Mouse (Mus musculus) neural tube, embryonic 15.5 days (tissue): Measurements from ENCODE around the gene Tbcel. TPM values are rescaled to one million over a fixed set of nuclear protein-coding genes. Genes with fewer than 3 reads are reported as not detected.

Source experiments
- ATAC-seq: fragments of 200-750 bp; cut with Nextera tagmentation; 2 replicates; pipeline ENCODE4 v1.8.0; 2017; ENCODE audit warnings: mild to moderate bottlenecking, moderate TSS enrichment, moderate library complexity; ENCODE audit not compliant: low FRiP score
- H3K27ac ChIP-seq: fragments of 300-500 bp; sonication (generic); replicated peaks from 2 replicates; pipeline ENCODE4 v1.5.1; 2015; ENCODE audit warnings: mild to moderate bottlenecking, inconsistent platforms
- H3K27me3 ChIP-seq: fragments of 300-500 bp; sonication (generic); replicated peaks from 2 replicates; pipeline ENCODE4 v1.6.1; 2015; ENCODE audit warnings: inconsistent platforms
- H3K36me3 ChIP-seq: fragments of 300-500 bp; sonication (generic); 2 replicates; pipeline ENCODE4 v1.6.1; 2015; ENCODE audit warnings: inconsistent platforms
- H3K4me1 ChIP-seq: fragments of 300-500 bp; sonication (generic); 2 replicates; pipeline ENCODE4 v1.6.1; 2015; ENCODE audit warnings: inconsistent platforms
- H3K4me2 ChIP-seq: fragments of 300-500 bp; sonication (generic); 2 replicates; pipeline ENCODE4 v1.6.1; 2015; ENCODE audit warnings: inconsistent platforms, mild to moderate bottlenecking, moderate library complexity
- H3K4me3 ChIP-seq: fragments of 300-500 bp; sonication (generic); replicated peaks from 2 replicates; pipeline ENCODE4 v1.5.1; 2015; ENCODE audit warnings: mild to moderate bottlenecking, inconsistent platforms
- H3K9ac ChIP-seq: fragments of 300-500 bp; sonication (generic); replicated peaks from 2 replicates; pipeline ENCODE4 v1.6.1; 2015; ENCODE audit warnings: mild to moderate bottlenecking, inconsistent platforms
- H3K9me3 ChIP-seq: fragments of 300-500 bp; sonication (generic); replicated peaks from 2 replicates; pipeline ENCODE4 v1.6.1; 2016; ENCODE audit warnings: inconsistent platforms
- WGBS: fragments of 180-500 bp; shearing (Covaris S2); methylation state at CpG from one replicate; pipeline ENCODE4 v1.1.7; 2015; ENCODE audit warnings: mixed read lengths; 5-methylcytosine and 5-hydroxymethylcytosine counted together
- polyA plus RNA-seq: library from polyadenylated mRNA; unstranded; fragments of >200 nt; fragmentation: Nextera tagmentation; extraction: Ambion mirVana; gene quantifications from 2 replicates; pipeline ENCODE4 v1.2.1, GENCODE M21; 2015

Gene Tbcel
- polyA plus RNA-seq, 1 experiment from 2014 or later = 4.0 TPM

DNA sequence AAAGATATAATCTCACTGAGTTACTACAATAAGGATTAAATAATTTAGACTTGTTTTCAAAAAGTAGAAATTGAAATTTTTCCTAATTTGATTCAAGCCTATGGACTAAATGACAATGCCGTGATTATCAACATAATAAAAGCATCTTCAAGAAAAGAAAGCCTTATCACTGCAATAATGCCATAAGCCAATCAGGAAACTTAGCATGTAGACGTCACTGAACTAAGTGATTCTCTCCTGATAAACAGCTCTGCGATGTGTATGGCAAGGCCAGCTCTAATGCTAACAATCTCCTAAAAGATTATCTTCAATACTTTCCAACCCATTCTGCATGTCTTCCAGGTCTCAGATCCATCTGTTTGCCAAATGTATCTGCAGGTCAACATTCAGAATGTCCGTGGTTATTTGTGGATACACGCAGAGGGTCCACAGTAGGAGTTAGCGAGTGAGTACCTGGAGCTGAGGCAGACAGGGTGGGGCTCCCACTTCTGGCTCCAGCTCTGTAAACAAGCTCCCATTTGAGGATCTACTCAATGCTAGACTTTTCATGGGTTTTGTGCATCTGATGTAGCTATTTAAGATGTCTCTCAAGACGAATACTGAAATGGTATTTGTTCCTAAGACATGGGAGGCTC lies 44.9 kb downstream of the Tbcel start:
- Histone ChIP-seq H3K4me3 (no peak overlapping the region), H3K36me3 (no peaks in the 10 kb centered on the region; the same call in 1 of the 2 replicates), H3K27me3 (no peaks in the 10 kb centered on the region), H3K27ac (no peak overlapping the region), H3K9ac (no peak overlapping the region), H3K9me3 (no peaks in the 10 kb centered on the region), H3K4me2 (no peak overlapping the region), H3K4me1 (peaks cover 15% of the 10 kb centered on the region)
- ATAC-seq = no peak
- WGBS = 93% methylated on average over 7 of the region's 7 CpGs

DNA sequence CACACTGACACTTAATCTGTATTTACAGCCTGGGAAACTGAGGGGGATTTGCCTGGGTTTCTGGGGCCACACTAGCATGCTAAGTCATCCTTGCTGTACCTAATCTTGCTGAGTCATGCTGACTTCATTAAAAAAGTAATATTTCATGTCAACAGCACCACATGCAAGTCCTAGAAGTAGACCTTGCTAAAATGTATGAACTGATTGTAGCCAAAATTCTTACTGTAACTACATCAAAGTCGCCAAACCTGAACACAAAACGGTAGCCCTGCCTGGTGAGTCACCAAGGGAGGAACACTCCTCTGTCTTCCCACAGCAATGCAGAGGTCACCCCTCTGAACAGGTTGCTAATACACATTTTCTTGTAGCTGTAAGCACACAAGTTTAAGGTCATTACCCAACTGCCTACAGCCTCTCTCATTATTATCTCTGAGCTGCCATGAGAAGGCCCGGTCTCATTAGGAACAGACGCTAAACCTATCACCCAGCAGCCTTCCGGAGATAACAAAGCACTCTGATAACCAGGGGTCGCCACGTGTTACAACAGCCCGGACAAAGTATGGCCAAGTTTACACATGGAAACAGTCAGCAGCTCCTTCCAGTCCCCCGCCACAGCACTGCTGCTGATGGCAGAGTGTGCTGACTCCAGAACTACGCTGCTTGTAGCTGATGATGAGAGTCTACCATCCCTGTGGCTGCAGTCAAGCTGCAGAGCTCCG lies 46.1 kb downstream of the Tbcel start:
- WGBS = 88% methylated on average over 11 of the region's 11 CpGs
- peaks cover 14% of the 10 kb centered on the region for H3K4me1 ChIP-seq
- no peak overlapping the region for H3K27ac ChIP-seq
- no peak overlapping the region for H3K9ac ChIP-seq
- H3K27me3 ChIP-seq = no peaks in the 10 kb centered on the region
- H3K36me3 ChIP-seq = no peaks in the 10 kb centered on the region; the same call in 1 of the 2 replicates
- H3K4me2 ChIP-seq = no peak overlapping the region
- no peaks in the 10 kb centered on the region for H3K9me3 ChIP-seq
- ATAC-seq = no peak
- H3K4me3 ChIP-seq = no peak overlapping the region

DNA sequence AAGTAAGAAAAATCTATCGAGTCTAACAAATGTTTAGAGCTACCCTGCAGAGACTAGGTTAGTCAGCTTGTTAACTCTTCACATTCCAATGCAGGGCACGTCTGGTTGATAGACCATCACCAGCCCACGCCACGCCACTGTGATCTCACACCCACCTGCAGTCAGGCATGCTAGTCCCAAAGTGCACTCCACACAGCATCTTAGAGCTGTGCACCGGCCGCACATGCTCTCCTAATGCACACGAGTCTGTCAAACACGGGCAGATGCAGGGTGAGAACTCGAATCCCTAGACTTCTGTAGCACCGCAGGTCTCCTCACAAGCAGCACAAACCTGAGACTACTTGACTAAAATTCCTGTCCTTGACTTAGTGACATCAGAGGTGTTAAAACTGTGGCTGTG lies 47.3 kb downstream of the Tbcel start:
- no peaks in the 10 kb centered on the region for H3K9me3 ChIP-seq
- H3K27me3 ChIP-seq = no peaks in the 10 kb centered on the region
- no peak for ATAC-seq
- no peak overlapping the region for H3K9ac ChIP-seq
- no peak overlapping the region for H3K27ac ChIP-seq
- 91% methylated on average over 10 of the region's 10 CpGs for WGBS
- no peaks in the 10 kb centered on the region; the same call in 1 of the 2 replicates for H3K36me3 ChIP-seq
- H3K4me1 ChIP-seq = peaks cover 14% of the 10 kb centered on the region
- H3K4me3 ChIP-seq = no peak overlapping the region
- H3K4me2 ChIP-seq = no peak overlapping the region

DNA sequence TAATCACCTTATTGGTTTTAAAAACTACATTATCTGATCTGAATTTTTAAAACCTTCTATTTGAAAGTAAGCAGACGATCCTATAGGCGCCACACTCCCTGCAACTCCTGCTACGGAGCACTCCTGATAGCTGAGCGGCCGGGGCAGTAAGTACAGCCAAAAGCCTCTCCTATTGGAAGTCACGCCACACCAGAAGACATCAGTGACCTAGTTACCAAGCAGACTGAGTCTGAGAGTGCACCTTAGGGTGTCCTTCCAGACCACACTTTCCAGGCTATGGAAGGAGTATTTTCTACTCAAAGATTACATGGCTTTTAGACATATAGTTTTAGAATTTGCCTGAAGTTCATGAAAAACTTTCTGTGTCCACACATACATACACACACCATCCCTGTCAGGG lies 47.9 kb downstream of the Tbcel start:
- 92% methylated on average over 6 of the region's 6 CpGs for WGBS
- H3K4me1 ChIP-seq = peaks cover 16% of the 10 kb centered on the region
- H3K9ac ChIP-seq = no peak overlapping the region
- H3K27me3 ChIP-seq = no peaks in the 10 kb centered on the region
- no peak overlapping the region for H3K4me2 ChIP-seq
- no peaks in the 10 kb centered on the region for H3K9me3 ChIP-seq
- H3K4me3 ChIP-seq = no peak overlapping the region
- H3K27ac ChIP-seq = no peak overlapping the region
- no peaks in the 10 kb centered on the region; the same call in 1 of the 2 replicates for H3K36me3 ChIP-seq
- no peak for ATAC-seq

DNA sequence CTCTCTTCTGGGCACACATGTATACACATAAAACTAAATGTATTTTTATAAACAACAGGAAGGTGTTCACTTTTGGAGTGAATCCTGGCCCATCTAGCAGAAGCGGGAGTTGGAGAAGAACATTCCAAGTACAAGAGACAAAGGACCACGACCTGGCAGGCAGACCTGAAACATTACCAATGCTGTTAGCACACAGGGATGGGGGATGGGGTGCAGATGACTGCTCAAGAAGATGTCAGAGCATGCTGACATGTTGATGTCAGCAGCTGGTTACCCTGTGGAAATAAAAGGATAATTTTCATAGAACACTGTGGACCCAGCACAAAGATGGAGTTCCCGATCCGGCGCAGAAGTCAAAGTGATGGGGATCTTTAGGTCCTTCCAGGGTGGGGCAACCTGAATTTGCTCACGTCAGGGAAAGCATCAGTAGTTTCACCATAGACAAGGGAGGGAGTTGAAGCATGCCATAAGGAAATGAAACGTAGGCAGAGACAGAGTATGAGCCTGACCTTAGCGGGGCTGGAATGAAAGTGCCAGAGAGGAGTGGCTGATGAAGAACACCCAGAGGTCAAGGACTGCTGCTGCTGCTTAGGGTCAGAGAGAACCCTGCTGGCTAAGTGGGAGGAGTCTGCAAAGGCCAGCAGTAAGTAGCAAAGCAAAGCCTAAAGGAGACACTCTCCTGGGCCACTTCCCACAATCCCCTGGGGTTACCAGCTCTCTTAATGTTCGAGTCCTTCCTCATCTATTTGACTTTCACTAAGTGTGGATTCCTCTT lies 48.7 kb downstream of the Tbcel start:
- H3K36me3 ChIP-seq = no peaks in the 10 kb centered on the region; the same call in 1 of the 2 replicates
- 73% methylated on average over 9 of the region's 9 CpGs for whole genome bisulfite sequencing
- no peak overlapping the region for H3K9ac ChIP-seq
- no peaks in the 10 kb centered on the region for H3K27me3 ChIP-seq
- no peak overlapping the region for H3K4me3 ChIP-seq
- no peaks in the 10 kb centered on the region for H3K9me3 ChIP-seq
- H3K4me1 ChIP-seq = peaks cover 19% of the 10 kb centered on the region
- no peak overlapping the region for H3K27ac ChIP-seq
- no peak for ATAC-seq
- no peak overlapping the region for H3K4me2 ChIP-seq

DNA sequence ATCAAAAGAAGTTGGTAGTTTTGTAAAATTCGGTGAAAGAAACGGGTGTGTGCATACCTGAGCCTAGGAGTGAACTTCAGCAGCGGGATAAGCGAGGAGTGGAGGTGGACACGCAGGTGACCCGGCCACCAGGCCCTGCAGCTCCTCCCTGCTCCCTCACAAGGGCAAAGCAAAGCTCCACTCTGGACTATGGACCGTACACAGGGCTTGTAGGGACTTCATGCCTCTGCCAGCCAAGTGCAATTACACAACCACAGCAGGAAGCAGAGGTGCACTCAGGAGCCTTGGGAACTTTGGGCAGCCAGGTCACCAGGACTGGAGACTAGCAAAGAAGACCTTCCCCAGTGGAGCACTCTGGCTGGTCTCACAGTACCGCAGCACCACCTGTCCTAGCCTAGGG lies 50.1 kb downstream of the Tbcel start:
- no peak for ATAC-seq
- no peak overlapping the region for H3K27ac ChIP-seq
- no peak overlapping the region for H3K4me2 ChIP-seq
- peaks cover 21% of the 10 kb centered on the region for H3K4me1 ChIP-seq
- no peak overlapping the region for H3K4me3 ChIP-seq
- no peaks in the 10 kb centered on the region; the same call in 1 of the 2 replicates for H3K36me3 ChIP-seq
- no peak overlapping the region for H3K9ac ChIP-seq
- 88% methylated on average over 8 of the region's 8 CpGs for WGBS
- no peaks in the 10 kb centered on the region for H3K9me3 ChIP-seq
- H3K27me3 ChIP-seq = no peaks in the 10 kb centered on the region

DNA sequence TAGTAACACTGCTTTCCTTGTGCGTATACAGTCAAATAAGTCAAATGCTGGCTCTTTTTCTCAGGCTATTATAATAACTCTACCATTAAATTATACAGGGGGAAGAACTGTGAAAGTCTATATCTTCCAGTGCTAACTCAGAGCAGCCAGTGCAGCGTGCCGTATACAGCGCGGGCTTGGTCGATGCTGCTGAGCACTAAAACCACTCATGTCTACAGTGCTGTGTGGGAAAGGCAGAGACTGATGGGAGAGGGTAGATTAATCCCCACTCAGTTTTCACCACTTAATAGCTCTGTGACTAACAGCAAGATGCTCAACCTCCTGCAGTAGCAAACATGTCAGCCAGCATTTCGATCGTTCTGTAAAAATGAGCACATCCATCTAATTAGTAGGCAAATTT lies 53.2 kb downstream of the Tbcel start:
- Histone ChIP-seq H3K27ac (peak overlapping the region; percentile 54), H3K4me2 (no peak overlapping the region), H3K4me3 (no peak overlapping the region), H3K27me3 (no peaks in the 10 kb centered on the region), H3K9ac (no peak overlapping the region), H3K36me3 (peaks cover 9% of the 10 kb centered on the region), H3K9me3 (no peaks in the 10 kb centered on the region), H3K4me1 (peaks cover 17% of the 10 kb centered on the region)
- WGBS = 55% methylated on average over 8 of the region's 8 CpGs
- ATAC-seq = peak; percentile 80

DNA sequence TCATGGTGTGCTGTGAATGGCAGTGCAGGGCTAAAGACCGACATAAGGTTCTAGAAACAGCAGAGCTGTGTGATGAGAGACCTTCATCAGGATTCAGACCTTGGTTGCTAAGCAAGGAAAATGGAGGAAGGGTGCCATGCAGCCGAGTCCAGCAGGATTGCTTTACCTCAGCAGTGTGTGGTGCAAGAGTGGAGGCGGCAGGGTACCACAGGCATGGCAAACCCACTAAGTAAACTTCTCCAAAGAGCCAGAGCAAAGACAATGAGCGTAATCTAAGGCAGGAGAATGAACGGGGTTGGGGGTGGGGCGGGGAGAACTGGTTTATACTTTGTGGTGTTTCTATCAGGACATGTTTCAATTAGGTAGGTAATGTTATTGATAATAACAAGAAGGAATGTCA lies 58.6 kb downstream of the Tbcel start:
- H3K36me3 ChIP-seq = peaks cover 31% of the 10 kb centered on the region
- H3K4me1 ChIP-seq = peaks cover 11% of the 10 kb centered on the region
- WGBS = 90% methylated on average over 6 of the region's 6 CpGs
- no peak overlapping the region for H3K9ac ChIP-seq
- no peaks in the 10 kb centered on the region for H3K27me3 ChIP-seq
- H3K4me2 ChIP-seq = no peak overlapping the region
- H3K9me3 ChIP-seq = no peaks in the 10 kb centered on the region
- no peak overlapping the region for H3K27ac ChIP-seq
- no peak for ATAC-seq
- H3K4me3 ChIP-seq = no peak overlapping the region

DNA sequence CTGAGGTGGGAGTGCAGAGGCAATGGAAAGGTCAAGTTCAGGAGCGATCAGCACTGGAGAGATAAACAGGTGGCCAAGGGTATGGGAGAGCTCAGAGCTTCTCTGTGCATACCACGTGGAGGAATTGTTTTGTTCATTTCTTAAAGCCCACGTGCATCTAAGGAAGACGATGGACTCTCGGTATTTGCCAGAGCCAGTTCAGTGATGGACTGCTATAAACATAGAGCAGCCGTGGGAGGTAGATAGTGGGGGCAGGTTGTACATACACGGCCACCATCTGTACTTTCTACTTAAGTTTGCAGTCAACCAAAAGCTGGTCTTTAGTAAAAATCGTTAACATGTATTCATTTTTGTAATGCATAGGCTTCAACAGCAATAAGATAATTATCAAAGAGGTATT lies 65.5 kb downstream of the Tbcel start:
- ATAC-seq = no peak
- no peak overlapping the region for H3K9ac ChIP-seq
- no peak overlapping the region for H3K27ac ChIP-seq
- H3K4me1 ChIP-seq = no peaks in the 10 kb centered on the region
- H3K27me3 ChIP-seq = no peaks in the 10 kb centered on the region
- peaks cover 51% of the 10 kb centered on the region for H3K36me3 ChIP-seq
- 93% methylated on average over 8 of the region's 8 CpGs for WGBS
- no peak overlapping the region for H3K4me2 ChIP-seq
- no peak overlapping the region for H3K4me3 ChIP-seq
- H3K9me3 ChIP-seq = no peaks in the 10 kb centered on the region

DNA sequence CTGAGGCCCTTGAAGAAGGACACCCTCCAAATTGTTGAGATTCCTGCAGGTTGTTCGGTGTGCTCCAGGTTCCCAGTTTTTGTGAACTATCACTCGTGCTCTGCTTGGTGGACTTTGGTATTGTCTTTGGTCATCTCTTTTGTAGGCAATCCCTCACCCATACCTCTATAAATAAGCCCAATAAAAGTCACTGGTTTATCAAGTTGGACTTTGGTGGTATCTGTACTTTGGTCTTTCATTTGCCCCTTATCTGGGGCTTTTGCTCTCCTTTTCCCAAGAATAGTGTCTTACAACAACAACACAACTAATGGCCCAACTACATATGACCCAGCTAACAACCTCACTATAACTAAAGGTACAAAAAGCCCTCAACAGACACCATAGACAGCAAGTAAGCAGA lies 66.4 kb downstream of the Tbcel start:
- Histone ChIP-seq H3K4me1 (no peaks in the 10 kb centered on the region), H3K4me3 (no peak overlapping the region), H3K9me3 (no peaks in the 10 kb centered on the region), H3K4me2 (no peak overlapping the region), H3K36me3 (peaks cover 59% of the 10 kb centered on the region), H3K27ac (no peak overlapping the region), H3K9ac (no peak overlapping the region), H3K27me3 (no peaks in the 10 kb centered on the region)
- WGBS = 100% methylated on average over 2 of the region's 2 CpGs
- no peak for ATAC-seq

DNA sequence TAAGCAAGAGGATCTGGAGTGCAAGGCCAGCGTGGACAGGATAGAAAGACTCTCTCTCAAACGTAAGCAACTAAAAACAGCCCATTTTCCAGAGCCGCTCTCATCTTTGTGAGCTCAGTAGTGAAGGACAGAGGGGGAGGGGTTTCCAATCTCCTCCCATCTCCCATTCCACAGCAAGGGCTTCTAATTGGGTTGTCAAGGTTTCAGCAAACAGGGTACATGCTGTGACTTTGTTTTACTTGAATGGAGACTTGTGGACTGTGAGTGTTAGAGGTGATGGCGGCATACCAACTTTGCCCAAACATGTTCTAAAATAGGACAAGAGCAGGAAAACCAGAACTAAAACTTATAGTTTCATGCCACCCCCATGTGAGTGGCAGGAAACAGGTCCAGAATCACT lies 68.2 kb downstream of the Tbcel start:
- Histone ChIP-seq H3K27ac (no peak overlapping the region), H3K4me2 (no peak overlapping the region), H3K4me3 (no peak overlapping the region), H3K4me1 (no peaks in the 10 kb centered on the region), H3K27me3 (no peaks in the 10 kb centered on the region), H3K36me3 (peaks cover 54% of the 10 kb centered on the region), H3K9ac (no peak overlapping the region), H3K9me3 (no peaks in the 10 kb centered on the region)
- ATAC-seq = no peak
- WGBS = 25% methylated on average over 4 of the region's 4 CpGs

DNA sequence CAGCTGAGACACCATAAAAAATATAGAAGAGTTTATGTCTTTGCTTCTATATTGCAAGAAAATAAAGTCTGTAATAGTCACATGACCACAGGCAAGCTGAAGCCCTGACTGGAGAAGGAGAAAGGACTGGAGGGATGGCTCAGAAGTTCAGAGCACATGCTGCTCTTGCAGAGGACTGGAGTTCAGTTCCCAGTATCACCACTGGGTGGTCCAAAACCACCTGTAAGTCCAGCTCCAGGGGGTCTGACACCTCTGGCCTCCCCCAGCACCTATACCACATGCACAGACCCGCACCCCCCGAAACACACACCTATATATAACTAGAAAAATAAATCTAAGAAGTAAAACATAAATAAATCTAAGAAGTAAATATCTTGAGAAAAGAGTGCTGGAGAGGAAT lies 75.5 kb downstream of the Tbcel start:
- H3K4me3 ChIP-seq = no peak overlapping the region
- no peaks in the 10 kb centered on the region for H3K9me3 ChIP-seq
- WGBS = 92% methylated on average over 2 of the region's 2 CpGs
- no peak overlapping the region for H3K9ac ChIP-seq
- no peak for ATAC-seq
- H3K27ac ChIP-seq = no peak overlapping the region
- no peaks in the 10 kb centered on the region for H3K27me3 ChIP-seq
- no peak overlapping the region for H3K4me2 ChIP-seq
- peaks cover 34% of the 10 kb centered on the region for H3K36me3 ChIP-seq
- H3K4me1 ChIP-seq = no peaks in the 10 kb centered on the region
